Mouse (Mus musculus) A20 (cell line): ENCODE results near the gene Lrrc10.

Experiments used
- DNase-seq: peaks from one replicate; pipeline ENCODE4 v3.0.0-alpha.2; 2011; ENCODE audit warnings: low read depth, low spot score

Gene Lrrc10

GRCm38 (mm10) chr10:117043497-117044166, 1.5 kb upstream of the Lrrc10 start:
- peak; percentile 65 for DNase-seq

- no peak for DNase-seq
Observed at GRCm38 (mm10) chr10:117049253-117049652, 4.1 kb downstream of the Lrrc10 start.

- DNase-seq: no peak
Observed at GRCm38 (mm10) chr10:117049961-117050597, 4.9 kb downstream of the Lrrc10 start.

- DNase-seq: no peak
Observed at GRCm38 (mm10) chr10:117055668-117056067, 10.5 kb downstream of the Lrrc10 start.

- no peak for DNase-seq
Observed at GRCm38 (mm10) chr10:117062894-117063253, 17.7 kb downstream of the Lrrc10 start.

GRCm38 (mm10) chr10:117063254-117064021, 18.3 kb downstream of the Lrrc10 start, which contains the start of gene Cct2:
Cct2 (minus strand) TSS chr10:117063814.
- DNase-seq: peak; percentile 98

- DNase-seq: peak; percentile 62
Observed at GRCm38 (mm10) chr10:117064076-117064475, 18.9 kb downstream of the Lrrc10 start.

- DNase-seq: peak; percentile 30
Observed at GRCm38 (mm10) chr10:117069109-117069508, 24.0 kb downstream of the Lrrc10 start.

GRCm38 (mm10) chr10:117072191-117072888, 27.2 kb downstream of the Lrrc10 start:
- DNase-seq: no peak

- no peak for DNase-seq
Observed at GRCm38 (mm10) chr10:117073176-117073575, 28.0 kb downstream of the Lrrc10 start.

- DNase-seq: peak; percentile 70
Observed at GRCm38 (mm10) chr10:117078284-117078683, 33.1 kb downstream of the Lrrc10 start.

- peak; percentile 79 for DNase-seq
Observed at GRCm38 (mm10) chr10:117081326-117081725, 36.2 kb downstream of the Lrrc10 start.

- DNase-seq: peak; percentile 53
Observed at GRCm38 (mm10) chr10:117081914-117082359, 36.8 kb downstream of the Lrrc10 start.

GRCm38 (mm10) chr10:117089628-117090027, 44.5 kb downstream of the Lrrc10 start:
- no peak for DNase-seq

- DNase-seq: no peak
Observed at GRCm38 (mm10) chr10:117094504-117095329, 49.6 kb downstream of the Lrrc10 start.

GRCm38 (mm10) chr10:117096096-117096495, 51.0 kb downstream of the Lrrc10 start:
- DNase-seq: no peak
